Mouse (Mus musculus) thymus, adult 2 months (tissue): ENCODE results near the gene Adamtsl5. TPM values are rescaled to one million over a fixed set of nuclear protein-coding genes. Genes with fewer than 3 reads are reported as not detected.

Experiments used
- DNase-seq: peaks from one replicate; pipeline ENCODE4 v3.0.0; 2021
- H3K27ac ChIP-seq: fragments of 200-500 bp; 2 replicates; pipeline ENCODE4 v1.5.1; 2012; ENCODE audit warnings: low read length, control low read depth; ENCODE audit not compliant: control insufficient read depth, insufficient read depth
- H3K27me3 ChIP-seq: fragments of 200-500 bp; 2 replicates; pipeline ENCODE4 v1.6.1; 2012; ENCODE audit warnings: mild to moderate bottlenecking, low read length, moderate library complexity, mixed read lengths; ENCODE audit not compliant: control insufficient read depth, insufficient read depth
- H3K36me3 ChIP-seq: fragments of 200-500 bp; 2 replicates; pipeline ENCODE4 v1.6.1; 2012; ENCODE audit warnings: mild to moderate bottlenecking, low read length, moderate library complexity; ENCODE audit not compliant: control insufficient read depth, insufficient read depth
- H3K4me1 ChIP-seq: fragments of 200-500 bp; replicated peaks from 2 replicates; pipeline ENCODE4 v1.6.1; 2012; ENCODE audit warnings: low read length; ENCODE audit not compliant: control insufficient read depth, insufficient read depth
- H3K4me3 ChIP-seq: fragments of 200-500 bp; 2 replicates; pipeline ENCODE4 v1.5.1; 2012; ENCODE audit warnings: mild to moderate bottlenecking, low read length, control low read depth, moderate library complexity; ENCODE audit not compliant: control insufficient read depth, insufficient read depth
- CTCF ChIP-seq: fragments of 200-500 bp; IDR thresholded peaks from 2 replicates; pipeline ENCODE4 v1.5.1; 2012; ENCODE audit warnings: mild to moderate bottlenecking, control low read depth, low read length, moderate library complexity, borderline replicate concordance; ENCODE audit not compliant: control insufficient read depth, poor library complexity, insufficient read depth; ENCODE audit errors: extremely low read depth
- POLR2A ChIP-seq: fragments of 200-500 bp; IDR thresholded peaks from 2 replicates; pipeline ENCODE4 v1.6.1; 2012; ENCODE audit warnings: mild to moderate bottlenecking, low read length, control low read depth, moderate library complexity; ENCODE audit not compliant: control insufficient read depth, poor library complexity, insufficient read depth; ENCODE audit errors: extremely low read depth
- WGBS: fragments of 180-500 bp; shearing (Covaris S2); methylation state at CpG from one replicate; pipeline ENCODE4 v1.1.7; 2018; 5-methylcytosine and 5-hydroxymethylcytosine counted together
- polyA plus RNA-seq: library from polyadenylated mRNA; depleted of rRNA; stranded (reverse); fragments of >200 nt; gene quantifications from 2 replicates; pipeline ENCODE4 v1.2.3, GENCODE M21; 2012

Gene Adamtsl5
- polyA plus RNA-seq, 1 experiment: 9.0 TPM

GRCm38 (mm10) chr10:80376160-80376559 is 27.9 kb upstream of the Adamtsl5 start:
- H3K36me3 ChIP-seq: peaks cover 2% of the 10 kb centered on the region; the same call in 1 of the 2 replicates
- no peaks in the 10 kb centered on the region for H3K27me3 ChIP-seq
- peaks cover 14% of the 10 kb centered on the region for H3K4me1 ChIP-seq
- H3K27ac ChIP-seq: no peak overlapping the region
- no peak overlapping the region for H3K4me3 ChIP-seq
- no peak for TF ChIP-seq POLR2A
- peak; percentile 94 for TF ChIP-seq CTCF
- peak; percentile 92 for DNase-seq
- WGBS: 3% methylated on average over 7 of the region's 7 CpGs

DNA sequence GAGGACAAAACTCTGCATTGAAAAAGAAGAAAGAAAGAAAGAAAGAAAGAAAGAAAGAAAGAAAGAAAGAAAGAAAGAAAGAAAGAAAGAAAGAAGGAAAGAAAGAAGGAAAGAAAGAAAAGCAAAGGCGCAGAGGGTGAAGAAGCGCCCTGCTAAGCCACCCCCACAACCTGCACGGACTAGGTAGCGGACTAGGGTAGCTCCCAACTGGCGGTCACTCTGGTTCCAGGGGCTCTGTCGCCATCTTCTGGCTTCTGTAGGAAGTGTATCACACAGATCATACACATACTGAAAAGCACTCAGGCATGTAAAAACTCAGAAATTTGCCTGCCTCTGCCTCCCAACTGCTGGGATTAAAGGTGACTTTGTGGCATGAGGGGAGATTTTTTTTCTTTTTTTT is 25.9 kb upstream of the Adamtsl5 start:
- TF ChIP-seq POLR2A (no peak), CTCF (no peak)
- Histone ChIP-seq H3K36me3 (no peaks in the 10 kb centered on the region), H3K27ac (no peak overlapping the region), H3K4me1 (peaks cover 14% of the 10 kb centered on the region), H3K27me3 (no peaks in the 10 kb centered on the region), H3K4me3 (no peak overlapping the region)
- peak; percentile 75 for DNase-seq
- 55% methylated on average over 6 of the region's 6 CpGs for WGBS

DNA sequence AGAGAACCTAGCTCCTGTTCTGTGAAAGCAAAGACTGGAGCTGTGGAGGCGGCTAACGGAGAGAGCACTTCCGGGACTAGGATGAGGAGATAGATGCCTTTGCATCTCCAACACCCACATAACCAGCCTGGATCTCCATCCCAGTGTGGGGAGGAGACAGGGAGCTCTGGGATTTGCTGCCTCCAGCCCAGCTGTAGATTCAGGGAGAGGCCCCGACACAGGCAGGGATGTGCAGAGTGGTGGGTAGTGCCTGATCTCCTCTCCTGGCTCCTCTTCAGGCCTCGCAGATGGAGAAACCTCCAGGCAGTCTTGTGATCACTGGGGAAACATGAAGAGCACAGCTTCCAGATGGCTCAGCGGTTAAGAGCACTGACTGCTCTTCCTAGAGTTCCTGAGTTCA is 24.5 kb upstream of the Adamtsl5 start:
- TF ChIP-seq CTCF: no peak
- no peak for TF ChIP-seq POLR2A
- no peak for DNase-seq
- 92% methylated on average over 6 of the region's 6 CpGs for WGBS
- H3K36me3 ChIP-seq: no peaks in the 10 kb centered on the region
- H3K4me1 ChIP-seq: peaks cover 14% of the 10 kb centered on the region
- no peak overlapping the region for H3K27ac ChIP-seq
- no peak overlapping the region for H3K4me3 ChIP-seq
- H3K27me3 ChIP-seq: no peaks in the 10 kb centered on the region; the same call in 1 of the 2 replicates

DNA sequence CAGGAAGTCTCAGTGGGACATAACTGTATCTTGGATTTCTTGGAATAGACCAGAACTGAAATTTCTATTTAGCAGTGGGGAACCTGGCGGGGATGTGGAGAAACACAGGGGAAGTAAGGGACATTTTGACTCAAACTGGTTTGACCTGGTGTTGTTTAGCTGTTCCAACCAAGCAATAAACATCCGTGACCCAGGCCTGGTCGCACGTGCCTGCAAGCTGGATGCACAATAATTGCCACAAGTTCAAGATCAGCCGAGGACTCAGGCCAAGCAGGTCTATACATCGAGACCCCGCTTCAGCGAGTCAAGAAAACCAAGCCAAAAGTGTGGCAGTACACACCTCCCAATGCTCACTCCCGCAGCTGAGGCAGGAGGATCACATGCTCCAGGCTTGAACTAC is 23.8 kb upstream of the Adamtsl5 start:
- Histone ChIP-seq H3K27ac (no peak overlapping the region), H3K4me1 (peaks cover 14% of the 10 kb centered on the region), H3K36me3 (no peaks in the 10 kb centered on the region), H3K4me3 (no peak overlapping the region), H3K27me3 (no peaks in the 10 kb centered on the region; the same call in 1 of the 2 replicates)
- 75% methylated on average over 9 of the region's 9 CpGs for WGBS
- TF ChIP-seq POLR2A (no peak), CTCF (no peak)
- no peak for DNase-seq

- Histone ChIP-seq H3K4me3 (0 out of 2 replicates have a peak overlapping the region, but pooled peaks have one; percentile 5), H3K27me3 (no peaks in the 10 kb centered on the region; the same call in 1 of the 2 replicates), H3K27ac (no peak overlapping the region), H3K36me3 (no peaks in the 10 kb centered on the region), H3K4me1 (peaks cover 14% of the 10 kb centered on the region)
- WGBS: 7% methylated on average over 12 of the region's 12 CpGs
- TF ChIP-seq POLR2A: no peak
- no peak for TF ChIP-seq CTCF
- DNase-seq: peak; percentile 70
Observed at GRCm38 (mm10) chr10:80371411-80371966, 23.3 kb upstream of the Adamtsl5 start.

DNA sequence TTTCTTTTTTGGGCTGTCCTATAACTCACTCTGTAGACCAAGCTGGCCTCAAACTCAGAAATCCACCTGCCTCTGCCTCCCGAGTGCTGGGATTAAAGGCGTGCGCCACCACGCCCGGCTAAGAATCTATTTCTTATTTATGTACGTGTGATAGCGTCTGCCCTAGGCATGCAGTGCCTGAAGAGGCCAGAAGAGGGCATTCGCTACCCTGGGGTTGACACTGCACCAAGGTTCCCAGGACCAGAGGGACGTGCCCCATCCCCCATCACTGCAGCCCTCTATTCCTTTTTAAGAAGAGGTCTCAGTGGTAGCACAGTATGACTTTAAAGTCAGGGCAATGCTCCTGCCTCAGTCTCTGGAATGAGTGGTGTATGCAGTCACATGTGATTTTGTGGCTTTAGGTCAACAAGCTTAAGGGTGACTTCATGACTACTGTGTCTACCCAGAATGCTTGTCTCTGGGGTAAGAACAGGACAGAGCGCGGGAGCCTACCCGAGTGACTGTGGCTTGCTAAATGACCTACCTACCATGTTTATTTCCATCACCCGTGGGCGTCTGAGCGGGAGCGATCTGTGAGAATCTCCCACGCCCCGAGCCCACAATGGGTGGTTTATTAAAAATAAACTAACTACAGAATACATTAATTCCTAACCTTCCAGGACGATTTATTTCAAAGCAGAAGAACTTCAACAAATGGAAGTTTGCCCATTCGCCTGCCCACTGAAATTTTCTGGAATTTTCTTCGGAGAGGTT is 22.0 kb upstream of the Adamtsl5 start:
- WGBS: 85% methylated on average over 21 of the region's 21 CpGs
- DNase-seq: peak; percentile 45
- no peak overlapping the region for H3K4me3 ChIP-seq
- H3K27me3 ChIP-seq: no peaks in the 10 kb centered on the region; the same call in 1 of the 2 replicates
- no peak overlapping the region for H3K27ac ChIP-seq
- TF ChIP-seq POLR2A: no peak
- TF ChIP-seq CTCF: no peak
- no peaks in the 10 kb centered on the region for H3K36me3 ChIP-seq
- peaks cover 14% of the 10 kb centered on the region for H3K4me1 ChIP-seq
